Mouse (Mus musculus) MEL (cell line): ENCODE measurements around the gene Iqsec3. TPM values are rescaled to one million over a fixed set of nuclear protein-coding genes. Genes with fewer than 3 reads are reported as not detected.

Experiments
- DNase-seq: peaks from one replicate; pipeline ENCODE4 v3.0.0; 2011; ENCODE audit warnings: low read depth, low spot score
- H3K27ac ChIP-seq: 2 replicates; pipeline ENCODE4 v1.5.1; 2012; ENCODE audit warnings: low read depth, mild to moderate bottlenecking, control low read depth, low read length, moderate library complexity; ENCODE audit not compliant: control insufficient read depth
- H3K27me3 ChIP-seq, 2 experiments: fragments of 150-350 bp in 1 of 2; sonication (generic) in 1 of 2; 2 replicates each; pipeline ENCODE4 v1.6.1; 2012; ENCODE audit warnings: low read length in 2 of 2, mild to moderate bottlenecking in 2 of 2, improper control_type of control experiment in 1 of 2, moderate library complexity in 1 of 2; ENCODE audit not compliant: insufficient read depth in 2 of 2, control insufficient read depth in 1 of 2
- H3K36me3 ChIP-seq, 2 experiments: 2 replicates each; pipeline ENCODE4 v1.6.1; 2012 to 2014; ENCODE audit warnings: low read length in 2 of 2, improper control_type of control experiment in 1 of 2, inconsistent platforms in 1 of 2, mild to moderate bottlenecking in 1 of 2; ENCODE audit not compliant: insufficient read depth in 2 of 2, control insufficient read depth in 1 of 2
- H3K4me1 ChIP-seq, 2 experiments: fragments of 150-350 bp in 1 of 2; sonication (generic) in 1 of 2; 2 replicates each; pipeline ENCODE4 v1.6.1; 2012; ENCODE audit warnings: low read length in 2 of 2, improper control_type of control experiment in 1 of 2, mild to moderate bottlenecking in 1 of 2; ENCODE audit not compliant: insufficient read depth in 2 of 2, control insufficient read depth in 1 of 2
- H3K4me3 ChIP-seq, 2 experiments: fragments of 150-350 bp in 1 of 2; sonication (generic) in 1 of 2; 2 replicates each; pipeline ENCODE4 v1.5.1; 2012; ENCODE audit warnings: low read depth in 2 of 2, low read length in 2 of 2, mild to moderate bottlenecking in 2 of 2, moderate library complexity in 2 of 2, control low read depth in 1 of 2, improper control_type of control experiment in 1 of 2; ENCODE audit not compliant: control insufficient read depth in 1 of 2, insufficient read depth in 1 of 2
- H3K79me2 ChIP-seq: 2 replicates; pipeline ENCODE4 v1.6.1; 2012; ENCODE audit warnings: mild to moderate bottlenecking, low read length, moderate library complexity; ENCODE audit not compliant: control insufficient read depth, poor library complexity, insufficient read depth
- H3K9ac ChIP-seq: 2 replicates; pipeline ENCODE4 v1.6.1; 2012; ENCODE audit warnings: low read depth, mild to moderate bottlenecking, control low read depth, low read length, moderate library complexity; ENCODE audit not compliant: control insufficient read depth, poor library complexity, severe bottlenecking
- H3K9me3 ChIP-seq: fragments of 150-350 bp; sonication (generic); replicated peaks from 2 replicates; pipeline ENCODE4 v1.6.1; 2012; ENCODE audit warnings: mild to moderate bottlenecking, low read length, improper control_type of control experiment, moderate library complexity; ENCODE audit not compliant: insufficient read depth
- BHLHE40 ChIP-seq: IDR thresholded peaks from 2 replicates; pipeline ENCODE4 v1.6.1; 2012; ENCODE audit warnings: low read depth, mild to moderate bottlenecking, inconsistent platforms, low read length, improper control_type of control experiment, borderline replicate concordance
- CHD2 ChIP-seq: IDR thresholded peaks from 2 replicates; pipeline ENCODE4 v1.6.1; 2011; ENCODE audit warnings: low read length, improper control_type of control experiment
- E2F4 ChIP-seq: IDR thresholded peaks from 2 replicates; pipeline ENCODE4 v1.6.1; 2011; ENCODE audit warnings: low read depth, low read length, improper control_type of control experiment, borderline replicate concordance
- ELF1 ChIP-seq: IDR thresholded peaks from 2 replicates; pipeline ENCODE4 v1.6.1; 2014; ENCODE audit warnings: low read depth, mild to moderate bottlenecking, inconsistent platforms, low read length, improper control_type of control experiment, moderate library complexity
- EP300 ChIP-seq, 2 experiments: IDR thresholded peaks; 2 replicates each; pipeline ENCODE4 v1.6.1; 2011; ENCODE audit warnings: improper control_type of control experiment in 2 of 2, low read length in 2 of 2, low read depth in 1 of 2, mild to moderate bottlenecking in 1 of 2
- ETS1 ChIP-seq: IDR thresholded peaks from 2 replicates; pipeline ENCODE4 v1.6.1; 2012; ENCODE audit warnings: low read depth, mild to moderate bottlenecking, inconsistent platforms, low read length, improper control_type of control experiment, moderate library complexity
- GATA1 ChIP-seq: IDR thresholded peaks from 2 replicates; pipeline ENCODE4 v1.6.1; 2011; ENCODE audit warnings: low read depth, low read length, improper control_type of control experiment
- HCFC1 ChIP-seq: IDR thresholded peaks from 2 replicates; pipeline ENCODE4 v1.6.1; 2012; ENCODE audit warnings: low read depth, mild to moderate bottlenecking, inconsistent platforms, low read length, improper control_type of control experiment, moderate library complexity
- JUND ChIP-seq: IDR thresholded peaks from 2 replicates; pipeline ENCODE4 v1.6.1; 2011; ENCODE audit warnings: low read depth, mild to moderate bottlenecking, improper control_type of control experiment, low read length
- KAT2A ChIP-seq: conservative IDR thresholded peaks from 2 replicates; pipeline ENCODE4 v1.6.1; 2012; ENCODE audit warnings: low read depth, low read length, improper control_type of control experiment, inconsistent platforms
- MAX ChIP-seq: IDR thresholded peaks from 2 replicates; pipeline ENCODE4 v1.6.1; 2011; ENCODE audit warnings: low read length, improper control_type of control experiment
- MAZ ChIP-seq: IDR thresholded peaks from 2 replicates; pipeline ENCODE4 v1.6.1; 2012; ENCODE audit warnings: low read depth, mild to moderate bottlenecking, inconsistent platforms, low read length, improper control_type of control experiment
- MYB ChIP-seq: IDR thresholded peaks from 2 replicates; pipeline ENCODE4 v1.6.1; 2011; ENCODE audit warnings: mild to moderate bottlenecking, low read depth, low read length, improper control_type of control experiment
- MYC ChIP-seq: IDR thresholded peaks from 2 replicates; pipeline ENCODE4 v1.6.1; 2011; ENCODE audit warnings: low read depth, mild to moderate bottlenecking, low read length, improper control_type of control experiment, moderate library complexity
- NELFE ChIP-seq: IDR thresholded peaks from 2 replicates; pipeline ENCODE4 v1.6.1; 2011; ENCODE audit warnings: low read depth, low read length, improper control_type of control experiment
- POLR2A ChIP-seq, 2 experiments: IDR thresholded peaks; 2 replicates each; pipeline ENCODE4 v1.6.1; 2011 to 2012; ENCODE audit warnings: low read length in 2 of 2, mild to moderate bottlenecking in 2 of 2, control low read depth in 1 of 2, improper control_type of control experiment in 1 of 2, low read depth in 1 of 2, moderate library complexity in 1 of 2; ENCODE audit not compliant: control insufficient read depth in 1 of 2, insufficient read depth in 1 of 2, poor library complexity in 1 of 2
- POLR2AphosphoS2 ChIP-seq: IDR thresholded peaks from 2 replicates; pipeline ENCODE4 v1.6.1; 2011; ENCODE audit warnings: low read length, improper control_type of control experiment
- POLR2AphosphoS5 ChIP-seq: IDR thresholded peaks from 2 replicates; pipeline ENCODE4 v1.6.1; 2012; ENCODE audit warnings: low read depth, borderline replicate concordance, mild to moderate bottlenecking, inconsistent platforms, low read length, moderate library complexity, mixed read lengths
- RCOR1 ChIP-seq: IDR thresholded peaks from 2 replicates; pipeline ENCODE4 v1.6.1; 2012; ENCODE audit warnings: low read depth, mild to moderate bottlenecking, inconsistent platforms, low read length, improper control_type of control experiment
- SIN3A ChIP-seq: IDR thresholded peaks from 2 replicates; pipeline ENCODE4 v1.6.1; 2012; ENCODE audit warnings: low read length, improper control_type of control experiment, inconsistent platforms
- SMC3 ChIP-seq: IDR thresholded peaks from 2 replicates; pipeline ENCODE4 v1.6.1; 2011; ENCODE audit warnings: low read depth, low read length, improper control_type of control experiment
- TAL1 ChIP-seq: IDR thresholded peaks from 2 replicates; pipeline ENCODE4 v1.6.1; 2012; ENCODE audit warnings: mild to moderate bottlenecking, inconsistent platforms, low read length, moderate library complexity, mixed read lengths
- TBP ChIP-seq: IDR thresholded peaks from 2 replicates; pipeline ENCODE4 v1.8.0; 2011; ENCODE audit warnings: low read depth, low read length, improper control_type of control experiment
- TCF12 ChIP-seq: IDR thresholded peaks from 2 replicates; pipeline ENCODE4 v1.6.1; 2014; ENCODE audit warnings: low read depth, mild to moderate bottlenecking, inconsistent platforms, low read length, improper control_type of control experiment, moderate library complexity
- USF1 ChIP-seq: IDR thresholded peaks from 2 replicates; pipeline ENCODE4 v1.6.1; 2014; ENCODE audit warnings: low read depth, mild to moderate bottlenecking, inconsistent platforms, low read length, improper control_type of control experiment, moderate library complexity
- ZC3H11A ChIP-seq: IDR thresholded peaks from 2 replicates; pipeline ENCODE4 v1.6.1; 2012; ENCODE audit warnings: low read depth, mild to moderate bottlenecking, inconsistent platforms, low read length, improper control_type of control experiment
- ZMIZ1 ChIP-seq: IDR thresholded peaks from 2 replicates; pipeline ENCODE4 v1.6.1; 2012; ENCODE audit warnings: low read depth, mild to moderate bottlenecking, inconsistent platforms, low read length, improper control_type of control experiment, moderate library complexity
- ZNF384 ChIP-seq: IDR thresholded peaks from 2 replicates; pipeline ENCODE4 v1.6.1; 2012; ENCODE audit warnings: low read depth, mild to moderate bottlenecking, inconsistent platforms, low read length, improper control_type of control experiment
- polyA plus RNA-seq, 2 experiments: library from polyadenylated mRNA; stranded (reverse) in 1 of 2; unstranded in 1 of 2; fragments of >175 nt in 1 of 2; fragments of >200 nt in 1 of 2; gene quantifications; 2 replicates each; pipeline versions ENCODE4 v1.2.1 to v1.2.4; 2012; ENCODE audit warnings: low replicate concordance in 2 of 2, low read depth in 1 of 2; ENCODE audit not compliant: insufficient read length in 2 of 2, insufficient read depth in 1 of 2, missing spikeins in 1 of 2
- total RNA-seq: library from RNA; depleted of rRNA; stranded (reverse); fragments of 300-350 nt; gene quantifications from 2 replicates; pipeline ENCODE4 v1.2.3, GENCODE M21; 2012

The Iqsec3 gene
- total and polyA plus RNA-seq, 3 experiments, result 0.04 TPM; not detected in 2

DNA sequence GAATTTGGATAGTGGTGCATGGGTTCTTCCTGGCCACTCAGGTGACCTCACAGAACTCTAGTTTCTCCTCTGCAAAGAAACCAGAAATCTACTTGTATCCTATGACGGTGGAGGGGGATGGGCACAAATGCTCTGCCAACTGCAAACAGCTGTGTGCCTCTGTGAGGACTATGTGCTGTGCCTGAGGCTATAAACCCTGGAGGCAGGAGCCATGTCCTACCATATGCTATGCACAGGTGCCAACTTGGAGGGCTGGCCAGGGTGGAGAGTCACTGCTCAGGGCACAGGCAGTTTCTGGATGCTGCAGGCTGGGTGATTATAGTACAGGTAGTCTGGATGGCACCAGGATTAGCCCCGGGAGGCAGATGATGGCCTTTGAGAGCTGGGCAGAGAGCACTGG is 46.4 kb upstream of the Iqsec3 start:
- no peaks in the 10 kb centered on the region for H3K9me3 ChIP-seq
- H3K27ac ChIP-seq, result no peak overlapping the region
- H3K27me3 ChIP-seq, result no peaks in the 10 kb centered on the region
- H3K9ac ChIP-seq, result no peak overlapping the region
- no peak for DNase-seq
- no peaks in the 10 kb centered on the region for H3K36me3 ChIP-seq
- H3K4me1 ChIP-seq, result no peaks in the 10 kb centered on the region
- TF ChIP-seq SIN3A, result no peak
- no peak for TF ChIP-seq E2F4
- no peak for TF ChIP-seq EP300 (IDR thresholded peaks at IDR 0.05; ENCODE audit: low read depth in 1 of 2, low read length in 2 of 2)
- no peak for TF ChIP-seq ZNF384
- TF ChIP-seq MAX, result no peak
- no peak for TF ChIP-seq TAL1
- no peak for TF ChIP-seq RCOR1
- no peak for TF ChIP-seq ZC3H11A
- no peak for TF ChIP-seq KAT2A
- TF ChIP-seq MYB, result no peak
- no peak for TF ChIP-seq HCFC1
- no peak for TF ChIP-seq ETS1
- no peak for TF ChIP-seq SMC3
- no peak for TF ChIP-seq MAZ
- no peak for TF ChIP-seq USF1
- no peak for TF ChIP-seq TBP
- TF ChIP-seq POLR2A (IDR thresholded peaks at IDR 0.05; ENCODE audit: control insufficient read depth in 1 of 2, insufficient read depth in 1 of 2, low read depth in 1 of 2, low read length in 2 of 2, poor library complexity in 1 of 2), result no peak
- TF ChIP-seq ZMIZ1, result no peak
- no peak for TF ChIP-seq GATA1
- TF ChIP-seq TCF12, result no peak
- TF ChIP-seq, all 39 proteins: peak for 0
- Histone ChIP-seq H3K4me3 (no peak overlapping the region), H3K79me2 (no peaks in the 10 kb centered on the region)

DNA sequence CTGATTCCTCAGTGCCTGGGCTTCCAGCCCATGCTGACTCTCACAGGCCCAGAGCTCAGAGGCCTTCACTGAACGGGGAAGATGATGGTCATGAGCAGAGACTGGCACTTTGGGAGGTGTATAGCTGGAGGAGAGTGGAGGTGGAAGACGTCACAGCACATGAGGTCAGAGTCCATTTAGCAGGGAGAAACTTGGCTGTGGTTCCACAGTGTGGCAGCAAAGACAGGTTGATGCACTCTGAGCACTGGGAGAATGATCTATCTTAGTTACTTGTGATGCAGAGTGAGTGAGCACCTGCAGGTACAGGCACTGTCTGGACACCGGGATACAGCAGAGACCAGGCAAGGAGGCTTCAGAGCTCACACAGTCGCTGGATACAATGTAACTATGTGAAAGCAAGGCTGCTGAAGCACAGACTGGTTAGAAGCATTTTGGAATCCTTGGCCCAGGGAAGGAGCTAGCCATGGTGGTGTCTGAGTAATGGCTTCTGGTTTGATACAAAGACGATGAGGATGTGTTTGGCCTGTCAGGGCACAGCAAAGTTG is 45.9 kb upstream of the Iqsec3 start:
- no peaks in the 10 kb centered on the region for H3K27me3 ChIP-seq

More for the DNA sequence above, 45.9 kb upstream of the Iqsec3 start:
- no peak overlapping the region for H3K27ac ChIP-seq
- no peaks in the 10 kb centered on the region for H3K36me3 ChIP-seq
- no peaks in the 10 kb centered on the region for H3K79me2 ChIP-seq
- TF ChIP-seq EP300 (IDR thresholded peaks at IDR 0.05; ENCODE audit: low read depth in 1 of 2, low read length in 2 of 2), result no peak
- TF ChIP-seq POLR2AphosphoS2, result no peak
- no peak for TF ChIP-seq POLR2AphosphoS5
- TF ChIP-seq RCOR1, result no peak
- no peak for TF ChIP-seq NELFE
- TF ChIP-seq BHLHE40, result no peak
- TF ChIP-seq KAT2A, result no peak
- no peak for TF ChIP-seq HCFC1
- TF ChIP-seq CHD2, result no peak
- TF ChIP-seq ELF1, result no peak
- TF ChIP-seq MYB, result no peak
- TF ChIP-seq MAZ, result no peak
- TF ChIP-seq E2F4, result no peak
- no peak for TF ChIP-seq MYC
- no peak for TF ChIP-seq JUND
- no peaks in the 10 kb centered on the region for H3K9me3 ChIP-seq
- no peaks in the 10 kb centered on the region for H3K4me1 ChIP-seq
- no peak overlapping the region for H3K4me3 ChIP-seq
- no peak for DNase-seq
- H3K9ac ChIP-seq, result no peak overlapping the region
